Mouse (Mus musculus): ENCODE data around the gene Kif1b. TPM values are rescaled to one million over a fixed set of nuclear protein-coding genes. Genes with fewer than 3 reads are reported as not detected.

The Kif1b gene
- total RNA-seq, 2 experiments from 2014 or later, result 221 to 265 TPM

GRCm38 (mm10) chr4:149285691-149286090, 21.8 kb downstream of the Kif1b start:
- DNase-seq, result no peak
- intact Hi-C loops (cut with DNase I; ENCODE audit: low total_unique reads), result no loop called here

GRCm38 (mm10) chr4:149283018-149283417, 24.5 kb downstream of the Kif1b start:
- intact Hi-C loops (cut with DNase I; ENCODE audit: low total_unique reads), result no loop called here
- DNase-seq, result no peak

GRCm38 (mm10) chr4:149282025-149282738, 25.3 kb downstream of the Kif1b start:
- intact Hi-C loops (cut with DNase I; ENCODE audit: low total_unique reads), result no loop called here

GRCm38 (mm10) chr4:149277571-149277970, 29.9 kb downstream of the Kif1b start:
- no peak for DNase-seq
- intact Hi-C loops (cut with DNase I; ENCODE audit: low total_unique reads), result no loop called here

More at GRCm38 (mm10) chr4:149282025-149282738, 25.3 kb downstream of the Kif1b start:
- DNase-seq, result no peak

GRCm38 (mm10) chr4:149273128-149273527, 34.4 kb downstream of the Kif1b start:
- intact Hi-C loops (cut with DNase I; ENCODE audit: low total_unique reads), result no loop called here
- no peak for DNase-seq

- DNase-seq, result no peak
- intact Hi-C loops (cut with DNase I; ENCODE audit: low total_unique reads), result no loop called here
These were observed 37.0 kb downstream of the Kif1b start for GRCm38 (mm10) chr4:149270541-149270940.

GRCm38 (mm10) chr4:149269026-149269425, 38.5 kb downstream of the Kif1b start:
- intact Hi-C loops (cut with DNase I; ENCODE audit: low total_unique reads), result loop anchor here (10.0 kb wide), 1 partner anchor 46 kb away; no protein-coding TSS in a partner anchor

GRCm38 (mm10) chr4:149264895-149265294, 42.6 kb downstream of the Kif1b start:
- intact Hi-C loops (cut with DNase I; ENCODE audit: low total_unique reads), result loop anchor here (10.0 kb wide), 1 partner anchor 50 kb away; no protein-coding TSS in a partner anchor
- no peak for DNase-seq

More at GRCm38 (mm10) chr4:149269026-149269425, 38.5 kb downstream of the Kif1b start:
- DNase-seq, result no peak

- DNase-seq, result no peak
- intact Hi-C loops (cut with DNase I; ENCODE audit: low total_unique reads), result loop anchor here (10.0 kb wide), 1 partner anchor 52 kb away; no protein-coding TSS in a partner anchor
These were observed 44.3 kb downstream of the Kif1b start for GRCm38 (mm10) chr4:149263218-149263617.

- no peak for DNase-seq
- intact Hi-C loops (cut with DNase I; ENCODE audit: low total_unique reads), result loop anchor here (10.0 kb wide), 1 partner anchor 53 kb away; no protein-coding TSS in a partner anchor
These were observed 46.0 kb downstream of the Kif1b start for GRCm38 (mm10) chr4:149261466-149261865.

GRCm38 (mm10) chr4:149260911-149261310, 46.6 kb downstream of the Kif1b start:
- DNase-seq, result no peak
- intact Hi-C loops (cut with DNase I; ENCODE audit: low total_unique reads), result loop anchor here (10.0 kb wide), 1 partner anchor 54 kb away; no protein-coding TSS in a partner anchor

GRCm38 (mm10) chr4:149259391-149260094, 48.0 kb downstream of the Kif1b start:
- intact Hi-C loops (cut with DNase I; ENCODE audit: low total_unique reads), result loop anchor here (10.0 kb wide), 2 partner anchors 55 kb away; no protein-coding TSS in a partner anchor
- no peak for DNase-seq

- DNase-seq, result no peak
- intact Hi-C loops (cut with DNase I; ENCODE audit: low total_unique reads), result loop anchor here (10.0 kb wide), 1 partner anchor 54 kb away; no protein-coding TSS in a partner anchor
These were observed 48.6 kb downstream of the Kif1b start for GRCm38 (mm10) chr4:149258926-149259325.

- intact Hi-C loops (cut with DNase I; ENCODE audit: low total_unique reads), result loop anchor here (10.0 kb wide), 1 partner anchor 52 kb away; no protein-coding TSS in a partner anchor
- no peak for DNase-seq
These were observed 50.8 kb downstream of the Kif1b start for GRCm38 (mm10) chr4:149256511-149257300.

GRCm38 (mm10) chr4:149255277-149256270, 51.9 kb downstream of the Kif1b start:
- intact Hi-C loops (cut with DNase I; ENCODE audit: low total_unique reads), result loop anchor here (10.0 kb wide), 1 partner anchor 51 kb away; no protein-coding TSS in a partner anchor
- DNase-seq, result no peak

- DNase-seq, result no peak
- intact Hi-C loops (cut with DNase I; ENCODE audit: low total_unique reads), result loop anchor here (10.0 kb wide), 1 partner anchor 50 kb away; no protein-coding TSS in a partner anchor
These were observed 52.7 kb downstream of the Kif1b start for GRCm38 (mm10) chr4:149254827-149255226.

GRCm38 (mm10) chr4:149249311-149249710, 58.2 kb downstream of the Kif1b start:
- no peak for DNase-seq
- intact Hi-C loops (cut with DNase I; ENCODE audit: low total_unique reads), result no loop called here

- intact Hi-C loops (cut with DNase I; ENCODE audit: low total_unique reads), result no loop called here
These were observed 59.7 kb downstream of the Kif1b start for GRCm38 (mm10) chr4:149247772-149248171.

More at GRCm38 (mm10) chr4:149247772-149248171, 59.7 kb downstream of the Kif1b start:
- DNase-seq, result no peak
